ENCODE assay signal across 8 mouse cellular contexts in the genomic region with DNA sequence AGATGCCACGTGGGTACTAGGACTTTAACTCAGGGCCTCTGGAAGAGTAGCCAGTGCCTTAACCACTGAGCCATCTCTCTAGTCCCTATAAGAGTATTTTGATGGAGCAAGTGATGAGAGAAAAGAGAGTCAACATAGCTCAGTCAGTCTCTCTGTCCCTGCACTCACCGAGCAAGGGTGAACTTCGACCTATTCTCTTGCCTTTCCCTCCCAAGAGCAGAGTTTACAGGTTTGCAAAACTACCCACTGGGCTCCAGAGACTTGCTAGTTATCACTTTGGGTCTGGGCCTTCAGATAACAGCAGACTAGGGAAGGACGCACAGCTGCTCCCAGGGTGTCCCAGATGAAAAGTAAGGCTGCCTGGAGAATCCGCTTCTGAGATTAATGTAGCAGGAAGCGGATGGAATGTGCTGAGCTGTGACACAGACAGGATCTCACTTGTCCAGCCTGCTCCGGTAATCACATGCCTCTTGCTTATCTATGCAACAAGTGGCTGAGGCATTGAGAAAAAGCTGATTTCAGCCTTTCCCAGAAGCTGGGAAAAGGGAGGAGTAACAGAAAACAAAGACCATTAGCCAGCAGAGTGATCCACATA. TPM values are rescaled to one million over a fixed set of nuclear protein-coding genes. Genes with fewer than 3 reads are reported as not detected.
DNase-seq lines count a peak whose midpoint lies in the region; ATAC-seq and TF ChIP-seq lines count a peak whose summit lies in the region.
"Had no signal": no experiment of that assay in that cellular context is flagged by ENCODE, and none has a peak within 500 bp of the region (broad histone marks: within the 10 kb centered on the region; RNA-seq: fewer than 3 reads in every experiment).

No protein-coding gene starts in this region.

- H3K9ac ChIP-seq in kidney, embryonic 16.5 days (replicated peaks; ENCODE audit: low read length): no peak overlapping the region

- no peaks in the 10 kb centered on the region for H3K36me3 ChIP-seq in kidney, embryonic 16.5 days (ENCODE audit: insufficient read depth, low read length)

- H3K4me1 ChIP-seq in kidney, embryonic 16.5 days (ENCODE audit: insufficient read depth, low read length): peaks cover 10% of the 10 kb centered on the region; the same call in 1 of the 2 replicates

- ATAC-seq in kidney, embryonic 16.5 days (ENCODE audit: low FRiP score, low TSS enrichment): peak; percentile 91

- WGBS in kidney, embryonic 16.5 days: 28% methylated on average over 7 of the region's 7 CpGs

- H3K27me3 ChIP-seq in kidney, embryonic 16.5 days (ENCODE audit: insufficient read depth, low read length): no peaks in the 10 kb centered on the region

- H3K9me3 ChIP-seq in kidney, embryonic 16.5 days (ENCODE audit: low read length): no peaks in the 10 kb centered on the region

- no peak overlapping the region for H3K4me3 ChIP-seq in kidney, embryonic 16.5 days (ENCODE audit: low read length)
- no peak overlapping the region for H3K4me3 ChIP-seq in layer of hippocampus, adult 2 months

- no peak for TF ChIP-seq CTCF in layer of hippocampus, adult 2 months (conservative IDR thresholded peaks at IDR 0.05)

- peak overlapping the region; percentile 64 for H3K27ac ChIP-seq in kidney, embryonic 16.5 days (ENCODE audit: low read length)
- no peak overlapping the region for H3K27ac ChIP-seq in layer of hippocampus, adult 2 months

- H3K4me2 ChIP-seq in kidney, embryonic 16.5 days (replicated peaks; ENCODE audit: low read depth, low read length): no peak overlapping the region

- DNase-seq in adrenal gland, postnatal 25 days: peak; percentile 20
- DNase-seq in heart, adult 9 months (ENCODE audit: low spot score in 2 of 2): peak; percentile 53 to 65
- peak; percentile 42 for DNase-seq in lung, postnatal 36 days
- no peak for DNase-seq in gastrocnemius, adult 18-20 months (ENCODE audit: low spot score)
- no peak for DNase-seq in layer of hippocampus, adult 2 months (ENCODE audit: low spot score in 2 of 2)
- DNase-seq in layer of hippocampus, adult 11-12 months (ENCODE audit: low spot score): no peak
- DNase-seq: thymus, adult 2 months had no signal

RNA-seq across cellular contexts. Expression of a gene that starts 7.0 kb away (rescaled TPM):
- total RNA-seq in adrenal gland, postnatal 25 days (2021): 11.3 and 12.7 TPM in 2 replicates
- 23.9 and 25.2 TPM in 2 replicates for polyA plus RNA-seq in kidney, embryonic 16.5 days (2015; fragmentation: Nextera tagmentation; extraction: Ambion mirVana)
- 1 to 10 TPM; 2.2 to 2.4 TPM for total RNA-seq in gastrocnemius, adult 18-20 months (2021)
- 1 to 10 TPM; 4.2 to 4.9 TPM for total RNA-seq in layer of hippocampus, adult 2 months (2021)

RNA-seq across cellular contexts. Expression of a gene that starts 55.4 kb away (rescaled TPM):
- total RNA-seq in adrenal gland, postnatal 25 days (2021): 116 and 128 TPM in 2 replicates
- 23.2 and 30.0 TPM in 2 replicates for polyA plus RNA-seq in kidney, embryonic 16.5 days (2015; fragmentation: Nextera tagmentation; extraction: Ambion mirVana)
- total RNA-seq in gastrocnemius, adult 18-20 months (2021): 10 to 100 TPM; 21.4 to 24.4 TPM
- total RNA-seq in layer of hippocampus, adult 2 months (2021): 100 to 1,000 TPM; 118 to 120 TPM

Comparison
In these comparisons a context has a peak if more than half of its experiments do, and no peak if none do; other contexts are left out.
1. DNase-seq: peak in adrenal gland, postnatal 25 days (single experiment), heart, adult 9 months (2 of 2) and lung, postnatal 36 days (single experiment); none in gastrocnemius, adult 18-20 months (single experiment), layer of hippocampus, adult 2 months (0 of 2) and layer of hippocampus, adult 11-12 months (single experiment).